Mouse (Mus musculus): ENCODE measurements at regions not wholly inside any gene's neighbourhood (a gene's known extent, or its start where the extent isn't known, plus 50 kb on each side); places are given as distances from the start of the nearest gene placed in this dataset.

GRCm38 (mm10) chr3:81750164-81750563, 182.2 kb upstream of the Ctso start:
- Histone ChIP-seq H3K27me3 (ENCODE audit: control insufficient read depth, insufficient read depth, low read length) (no peaks in the 10 kb centered on the region), H3K9ac (ENCODE audit: low read depth, low read length) (no peak overlapping the region), H3K4me3 (ENCODE audit: insufficient read depth, low read depth, low read length) (no peak overlapping the region), H3K27ac (replicated peaks; ENCODE audit: insufficient read depth, low read depth, low read length) (no peak overlapping the region), H3K4me1 (ENCODE audit: control insufficient read depth, insufficient read depth, low read length) (no peaks in the 10 kb centered on the region), H3K36me3 (ENCODE audit: control insufficient read depth, insufficient read depth, low read length) (no peaks in the 10 kb centered on the region), H3K79me2 (ENCODE audit: control insufficient read depth, insufficient read depth, low read length) (no peaks in the 10 kb centered on the region)
- WGBS = 69% methylated on average over 1 of the region's 1 CpGs
- no peak for DNase-seq (ENCODE audit: extremely low read depth, low read depth, low spot score)
- TF ChIP-seq CTCF (IDR thresholded peaks at IDR 0.05; ENCODE audit: low read depth, low read length) = no peak
- TF ChIP-seq POLR2A (IDR thresholded peaks at IDR 0.05; ENCODE audit: extremely low read depth, insufficient read depth, low read length) = no peak

GRCm38 (mm10) chr3:81752955-81753354, 179.4 kb upstream of the Ctso start:
- H3K79me2 ChIP-seq (ENCODE audit: control insufficient read depth, insufficient read depth, low read length) = no peaks in the 10 kb centered on the region
- H3K27me3 ChIP-seq (ENCODE audit: control insufficient read depth, insufficient read depth, low read length) = no peaks in the 10 kb centered on the region
- no peak overlapping the region for H3K4me3 ChIP-seq (ENCODE audit: insufficient read depth, low read depth, low read length)
- DNase-seq (ENCODE audit: extremely low read depth, low read depth, low spot score) = no peak
- no peaks in the 10 kb centered on the region for H3K36me3 ChIP-seq (ENCODE audit: control insufficient read depth, insufficient read depth, low read length)
- 63% methylated on average over 4 of the region's 4 CpGs for WGBS
- no peak overlapping the region for H3K27ac ChIP-seq (replicated peaks; ENCODE audit: insufficient read depth, low read depth, low read length)
- no peak overlapping the region for H3K9ac ChIP-seq (ENCODE audit: low read depth, low read length)
- no peak for TF ChIP-seq POLR2A (IDR thresholded peaks at IDR 0.05; ENCODE audit: extremely low read depth, insufficient read depth, low read length)
- TF ChIP-seq CTCF (IDR thresholded peaks at IDR 0.05; ENCODE audit: low read depth, low read length) = no peak
- no peaks in the 10 kb centered on the region for H3K4me1 ChIP-seq (ENCODE audit: control insufficient read depth, insufficient read depth, low read length)

GRCm38 (mm10) chr3:81760383-81760782, 172.0 kb upstream of the Ctso start:
- WGBS = 82% methylated on average over 3 of the region's 3 CpGs
- Histone ChIP-seq H3K79me2 (ENCODE audit: control insufficient read depth, insufficient read depth, low read length) (no peaks in the 10 kb centered on the region), H3K4me1 (ENCODE audit: control insufficient read depth, insufficient read depth, low read length) (no peaks in the 10 kb centered on the region), H3K36me3 (ENCODE audit: control insufficient read depth, insufficient read depth, low read length) (no peaks in the 10 kb centered on the region), H3K4me3 (ENCODE audit: insufficient read depth, low read depth, low read length) (no peak overlapping the region), H3K27me3 (ENCODE audit: control insufficient read depth, insufficient read depth, low read length) (no peaks in the 10 kb centered on the region), H3K9ac (ENCODE audit: low read depth, low read length) (no peak overlapping the region), H3K27ac (replicated peaks; ENCODE audit: insufficient read depth, low read depth, low read length) (no peak overlapping the region)
- TF ChIP-seq CTCF (IDR thresholded peaks at IDR 0.05; ENCODE audit: low read depth, low read length) (no peak), POLR2A (IDR thresholded peaks at IDR 0.05; ENCODE audit: extremely low read depth, insufficient read depth, low read length) (no peak)
- no peak for DNase-seq (ENCODE audit: extremely low read depth, low read depth, low spot score)

- no peak for DNase-seq (ENCODE audit: extremely low read depth, low read depth, low spot score)
- H3K4me1 ChIP-seq (ENCODE audit: control insufficient read depth, insufficient read depth, low read length) = no peaks in the 10 kb centered on the region
- H3K27me3 ChIP-seq (ENCODE audit: control insufficient read depth, insufficient read depth, low read length) = no peaks in the 10 kb centered on the region
- 62% methylated on average over 2 of the region's 2 CpGs for WGBS
- H3K79me2 ChIP-seq (ENCODE audit: control insufficient read depth, insufficient read depth, low read length) = no peaks in the 10 kb centered on the region
- no peak for TF ChIP-seq CTCF (IDR thresholded peaks at IDR 0.05; ENCODE audit: low read depth, low read length)
- TF ChIP-seq POLR2A (IDR thresholded peaks at IDR 0.05; ENCODE audit: extremely low read depth, insufficient read depth, low read length) = no peak
- H3K27ac ChIP-seq (replicated peaks; ENCODE audit: insufficient read depth, low read depth, low read length) = no peak overlapping the region
- no peak overlapping the region for H3K9ac ChIP-seq (ENCODE audit: low read depth, low read length)
- no peak overlapping the region for H3K4me3 ChIP-seq (ENCODE audit: insufficient read depth, low read depth, low read length)
- H3K36me3 ChIP-seq (ENCODE audit: control insufficient read depth, insufficient read depth, low read length) = no peaks in the 10 kb centered on the region
These were observed 171.5 kb upstream of the Ctso start for GRCm38 (mm10) chr3:81760914-81761313.

- H3K4me1 ChIP-seq (ENCODE audit: control insufficient read depth, insufficient read depth, low read length) = no peaks in the 10 kb centered on the region
- no peaks in the 10 kb centered on the region for H3K79me2 ChIP-seq (ENCODE audit: control insufficient read depth, insufficient read depth, low read length)
- no peak overlapping the region for H3K4me3 ChIP-seq (ENCODE audit: insufficient read depth, low read depth, low read length)
- TF ChIP-seq POLR2A (IDR thresholded peaks at IDR 0.05; ENCODE audit: extremely low read depth, insufficient read depth, low read length) = no peak
- TF ChIP-seq CTCF (IDR thresholded peaks at IDR 0.05; ENCODE audit: low read depth, low read length) = no peak
- H3K27me3 ChIP-seq (ENCODE audit: control insufficient read depth, insufficient read depth, low read length) = no peaks in the 10 kb centered on the region
- WGBS = 52% methylated on average over 3 of the region's 3 CpGs
- H3K9ac ChIP-seq (ENCODE audit: low read depth, low read length) = no peak overlapping the region
- DNase-seq (ENCODE audit: extremely low read depth, low read depth, low spot score) = no peak
- H3K27ac ChIP-seq (replicated peaks; ENCODE audit: insufficient read depth, low read depth, low read length) = no peak overlapping the region
- no peaks in the 10 kb centered on the region for H3K36me3 ChIP-seq (ENCODE audit: control insufficient read depth, insufficient read depth, low read length)
These were observed 160.6 kb upstream of the Ctso start for GRCm38 (mm10) chr3:81771812-81772211.

- no peak for DNase-seq (ENCODE audit: extremely low read depth, low read depth, low spot score)
- no peak for TF ChIP-seq POLR2A (IDR thresholded peaks at IDR 0.05; ENCODE audit: extremely low read depth, insufficient read depth, low read length)
- no peak for TF ChIP-seq CTCF (IDR thresholded peaks at IDR 0.05; ENCODE audit: low read depth, low read length)
- Histone ChIP-seq H3K27me3 (ENCODE audit: control insufficient read depth, insufficient read depth, low read length) (no peaks in the 10 kb centered on the region), H3K9ac (ENCODE audit: low read depth, low read length) (no peak overlapping the region), H3K36me3 (ENCODE audit: control insufficient read depth, insufficient read depth, low read length) (no peaks in the 10 kb centered on the region), H3K4me1 (ENCODE audit: control insufficient read depth, insufficient read depth, low read length) (no peaks in the 10 kb centered on the region), H3K79me2 (ENCODE audit: control insufficient read depth, insufficient read depth, low read length) (no peaks in the 10 kb centered on the region), H3K4me3 (ENCODE audit: insufficient read depth, low read depth, low read length) (no peak overlapping the region), H3K27ac (replicated peaks; ENCODE audit: insufficient read depth, low read depth, low read length) (no peak overlapping the region)
These were observed 159.4 kb upstream of the Ctso start for GRCm38 (mm10) chr3:81773012-81773411.
